Mouse (Mus musculus) monocyte, adult 5-6 weeks (primary cell): ENCODE data around the gene Gatm. TPM values are rescaled to one million over a fixed set of nuclear protein-coding genes. Genes with fewer than 3 reads are reported as not detected.

Experiments
- ATAC-seq: fragments of 153-309, 156-312 bp; replicated peaks from 2 replicates; pipeline ENCODE4 v1.8.0; 2017; ENCODE audit warnings: mild to moderate bottlenecking; ENCODE audit not compliant: low TSS enrichment, insufficient number of reproducible peaks, severe bottlenecking, poor library complexity, low FRiP score
- total RNA-seq: library from RNA; stranded (forward); fragments of 200-1000, 200-491, 200-594 nt; gene quantifications from 3 replicates; pipeline ENCODE4 v1.2.3, GENCODE M21; 2017

Gatm gene
- total RNA-seq: 0.75 to 0.97 TPM (median 0.95 TPM) in 3 replicates

DNA sequence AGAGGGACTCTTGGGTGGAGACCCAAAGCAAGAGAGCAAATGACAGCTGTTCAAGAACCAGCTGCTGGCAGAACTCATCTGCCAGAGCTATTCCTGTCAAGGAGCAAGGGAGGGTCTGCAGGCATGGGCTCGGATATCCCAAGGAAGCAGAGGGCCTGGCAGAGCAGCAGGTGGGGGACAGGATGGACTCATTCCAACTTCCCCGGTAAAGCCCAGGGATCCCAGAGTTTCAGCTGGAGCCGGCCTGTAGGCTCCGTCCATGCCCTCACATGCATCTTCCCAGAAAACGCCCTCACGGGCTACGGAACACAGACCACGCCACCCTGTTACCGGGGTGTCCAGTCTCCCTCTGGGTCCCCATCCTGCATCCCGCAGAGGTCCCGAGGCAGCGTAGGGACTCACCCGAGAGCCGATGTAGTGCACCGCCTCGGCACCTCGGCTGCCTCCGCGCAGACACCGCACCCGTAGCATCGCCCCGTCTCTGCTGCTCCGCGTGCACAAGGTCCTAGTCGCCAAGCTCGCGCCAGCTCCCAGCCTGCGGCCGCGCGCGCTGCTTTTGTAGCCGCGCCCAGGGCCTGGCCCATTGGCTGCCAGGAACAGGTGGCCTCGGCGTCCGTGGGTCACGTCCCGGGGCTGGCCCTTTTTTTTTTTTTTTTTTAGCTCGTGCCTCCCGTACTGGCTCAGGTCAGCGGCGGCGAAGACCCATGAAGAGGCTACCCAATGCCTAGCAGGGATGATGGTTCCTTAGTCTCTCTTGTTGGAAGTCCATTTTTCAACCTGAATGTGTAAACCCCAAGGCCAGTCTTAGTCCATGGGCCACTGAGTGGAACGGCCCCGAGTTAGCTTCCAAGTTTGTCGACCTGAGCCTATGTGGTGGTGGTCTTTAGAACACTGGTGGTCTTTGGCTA, at the start of gene Gatm:
Gatm (minus strand) TSS at position 558 of the 908 bp plus-strand sequence.
- ATAC-seq: peak; percentile 80

DNA sequence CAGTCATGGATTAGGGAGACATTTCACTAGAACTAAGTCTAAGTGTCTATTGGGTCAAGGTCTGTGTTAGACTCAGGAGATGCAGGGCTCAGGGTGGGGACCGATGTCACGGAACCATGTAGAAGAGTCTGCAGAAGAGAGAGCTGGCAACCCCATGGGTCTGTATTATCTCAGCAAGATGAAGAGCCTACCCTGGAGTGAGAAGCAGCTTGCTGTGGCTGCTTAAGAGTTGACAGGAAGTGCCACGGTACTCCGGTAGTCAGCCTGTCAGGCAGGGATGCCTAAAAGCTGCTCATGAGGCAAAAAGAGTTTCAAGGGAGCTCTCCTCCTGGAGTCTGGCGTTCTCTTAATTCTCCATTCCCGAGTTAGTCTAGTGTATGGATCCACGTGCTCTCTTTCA, 48.7 kb upstream of the Gatm start:
- no peak for ATAC-seq

DNA sequence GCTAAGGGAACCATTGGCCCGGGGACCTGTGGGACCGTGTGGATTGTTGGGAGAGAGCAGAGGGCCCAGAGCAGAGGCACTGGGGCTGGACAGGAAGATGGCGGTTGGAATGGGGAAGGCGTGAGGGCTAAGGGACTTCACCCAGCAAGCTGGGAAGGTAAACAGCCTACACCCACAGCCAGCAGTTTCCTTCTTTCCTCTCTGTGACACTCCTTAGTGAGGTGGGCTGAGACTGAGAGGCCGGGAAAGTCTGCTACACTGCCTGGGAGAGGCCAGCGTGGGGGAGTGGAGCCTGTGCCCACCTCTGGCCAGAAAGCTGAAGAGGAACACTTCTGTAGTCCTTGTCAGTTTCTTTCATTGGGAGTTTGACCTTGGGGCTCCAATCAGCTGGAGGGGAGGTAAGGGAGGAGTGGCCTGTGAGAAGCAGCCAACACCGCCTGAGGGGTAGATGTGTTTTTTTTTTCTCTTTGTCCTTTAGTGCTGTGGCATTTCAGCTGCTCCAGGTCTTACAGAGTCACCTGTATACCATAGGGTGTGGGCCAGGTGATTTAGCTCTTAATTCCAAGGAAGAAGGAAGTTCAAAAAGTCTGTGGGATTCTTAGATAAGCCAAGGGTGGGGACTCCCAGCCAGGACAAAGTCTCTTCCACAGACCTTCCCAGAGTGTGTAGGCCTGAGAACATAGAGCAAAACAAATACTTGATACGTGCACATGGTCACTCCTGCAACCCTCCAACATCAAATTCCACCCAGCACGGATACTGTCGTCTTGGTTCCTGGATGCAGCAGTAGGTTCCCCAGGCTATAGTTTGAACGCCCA, 46.8 kb upstream of the Gatm start:
- ATAC-seq: no peak

DNA sequence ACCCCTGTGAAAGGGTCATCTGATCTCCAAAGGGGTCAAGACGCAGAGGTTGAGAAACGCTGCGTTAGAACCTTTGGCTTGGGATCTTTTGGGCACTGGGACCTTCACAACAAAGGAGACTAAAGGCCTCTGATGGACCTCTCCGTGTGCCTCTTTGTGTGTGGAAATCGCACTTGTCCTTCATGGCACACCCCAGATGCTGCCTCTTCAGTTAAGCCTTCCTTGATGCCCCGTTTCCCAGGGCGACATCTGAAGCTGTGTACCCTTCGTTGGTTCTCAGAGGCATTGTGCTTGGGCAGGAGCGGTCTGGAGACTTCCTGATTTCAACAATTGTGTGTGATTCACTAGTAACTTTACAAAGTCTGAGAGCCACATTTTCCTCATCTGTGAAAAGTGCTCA, 45.7 kb upstream of the Gatm start:
- ATAC-seq: no peak

DNA sequence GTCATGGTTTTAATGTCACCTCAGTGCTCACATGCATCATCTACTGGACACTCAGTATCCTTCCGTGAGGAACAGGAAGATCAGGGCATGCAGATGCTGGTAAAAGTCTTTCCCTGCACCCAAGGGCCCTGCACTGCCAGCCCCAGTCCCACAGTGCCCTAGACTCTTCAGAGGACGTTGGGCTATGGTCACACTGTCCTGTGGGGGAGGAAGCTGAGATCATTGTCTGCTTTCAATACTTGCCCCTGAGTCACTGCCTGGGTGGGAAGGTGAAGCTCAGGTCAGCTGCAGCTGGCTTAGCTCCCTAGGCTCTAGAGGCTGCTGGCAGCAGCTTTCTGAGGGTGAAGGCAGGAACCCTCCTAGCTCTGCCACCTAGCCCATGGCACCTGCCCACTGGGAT, 44.9 kb upstream of the Gatm start:
- ATAC-seq: no peak

DNA sequence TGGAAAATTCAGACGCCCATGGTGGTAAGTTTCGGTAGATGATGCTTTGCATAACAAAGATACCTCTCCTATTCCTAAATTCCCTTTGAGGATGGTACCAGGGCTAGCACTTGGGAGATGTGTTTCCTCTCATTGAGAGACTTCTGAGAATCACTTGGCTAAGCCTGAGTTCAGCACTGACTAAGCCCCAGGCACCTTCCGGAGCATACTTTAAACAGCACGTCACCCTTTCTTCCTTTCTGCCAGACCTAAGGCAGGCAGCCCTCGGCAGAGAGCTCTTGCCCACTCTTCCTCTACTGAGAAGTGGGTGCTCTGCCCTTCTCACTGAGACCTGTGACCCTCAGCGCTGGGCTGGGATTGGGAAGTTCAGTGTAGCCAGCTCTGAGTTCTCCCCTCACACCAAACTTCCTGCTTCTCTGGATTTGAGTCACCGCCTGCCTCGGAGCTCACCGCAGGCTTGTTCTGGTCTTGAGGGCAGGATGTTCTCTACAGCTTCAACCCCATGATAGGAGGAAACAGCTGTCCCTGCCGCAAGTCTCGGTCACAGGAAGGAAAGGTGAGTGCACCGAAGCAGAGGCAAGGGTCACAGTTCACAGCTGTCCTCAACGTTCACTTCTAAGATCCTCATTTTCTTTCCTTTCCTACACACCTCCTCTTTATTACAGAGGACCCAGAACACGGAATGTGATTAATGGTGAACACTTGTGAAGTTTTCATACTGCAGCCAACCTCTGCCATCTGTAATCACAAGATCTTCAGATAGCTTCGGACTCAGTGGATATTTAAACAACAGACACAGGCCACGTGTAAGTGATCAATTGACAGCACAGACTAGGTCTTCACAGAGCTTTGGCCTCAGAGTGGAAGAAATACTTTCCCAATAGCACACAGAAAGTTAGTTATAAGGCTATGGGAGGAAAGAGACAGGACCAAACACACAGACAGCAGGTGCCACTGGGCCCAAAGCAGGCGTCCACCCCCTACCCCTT, 41.3 kb upstream of the Gatm start:
- peak; percentile 79 for ATAC-seq

DNA sequence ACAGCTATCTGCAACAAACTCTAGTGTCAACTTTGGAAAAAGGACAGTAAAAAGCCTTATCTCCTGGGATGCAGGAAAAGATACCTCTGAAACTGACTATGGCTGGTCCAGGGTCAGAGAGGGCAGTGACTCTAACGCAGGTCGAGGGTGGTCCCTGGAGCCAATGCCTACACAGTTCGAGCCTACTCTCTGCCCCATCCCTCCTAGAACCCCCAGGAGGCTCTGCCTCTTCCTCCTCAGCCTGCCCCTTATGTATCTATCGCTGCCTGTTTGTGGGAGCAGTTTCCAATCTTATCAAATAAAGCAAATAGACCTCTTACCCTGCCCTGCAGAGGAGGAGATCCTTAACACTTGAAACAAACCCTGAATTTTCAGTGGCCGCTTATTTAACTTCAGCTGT, 27.6 kb upstream of the Gatm start:
- ATAC-seq: no peak

DNA sequence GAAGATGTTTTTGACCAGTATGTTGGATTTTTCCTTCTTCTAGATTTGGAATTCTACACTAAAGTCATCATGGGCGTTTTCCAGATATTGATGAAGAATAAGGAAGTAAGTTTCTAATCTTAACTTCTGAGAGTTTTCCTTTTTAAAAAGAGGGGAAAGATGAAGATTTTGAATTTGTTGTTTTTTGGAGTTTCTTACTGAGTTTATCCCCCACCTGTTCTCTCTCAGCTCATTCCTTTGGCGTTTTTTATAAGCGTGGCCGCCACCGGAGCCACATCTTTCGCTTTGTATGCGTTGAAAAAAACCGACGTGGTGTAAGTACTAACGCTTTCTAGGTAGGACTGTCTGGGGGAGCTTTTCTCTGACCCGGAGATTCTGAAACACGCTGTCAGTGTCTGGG, 26.9 kb upstream of the Gatm start:
- no peak for ATAC-seq

DNA sequence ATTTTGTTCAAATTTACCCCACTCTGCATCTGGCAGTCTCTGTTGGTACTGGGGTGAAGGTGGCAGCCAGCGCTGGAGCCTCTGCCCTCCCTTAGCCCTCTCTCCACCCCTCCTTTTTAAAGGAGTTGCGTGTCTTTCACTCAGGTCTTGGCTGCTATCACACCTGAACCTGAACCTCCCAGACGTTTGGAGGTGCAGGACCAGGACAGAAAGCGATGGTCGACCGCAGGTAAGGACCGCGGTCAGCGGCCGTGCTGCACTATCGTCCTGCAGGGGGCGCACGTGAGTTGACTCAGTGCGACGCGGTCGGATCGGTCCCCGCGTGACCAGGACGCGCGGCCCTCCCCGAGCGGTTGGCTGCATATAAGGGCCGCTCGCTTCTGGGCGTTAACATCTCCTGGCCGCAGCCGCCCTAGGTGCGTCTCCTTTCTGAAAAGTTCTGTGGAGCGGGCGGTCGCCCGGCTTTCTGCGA, 26.5 kb upstream of the Gatm start:
- ATAC-seq: peak; percentile 89

DNA sequence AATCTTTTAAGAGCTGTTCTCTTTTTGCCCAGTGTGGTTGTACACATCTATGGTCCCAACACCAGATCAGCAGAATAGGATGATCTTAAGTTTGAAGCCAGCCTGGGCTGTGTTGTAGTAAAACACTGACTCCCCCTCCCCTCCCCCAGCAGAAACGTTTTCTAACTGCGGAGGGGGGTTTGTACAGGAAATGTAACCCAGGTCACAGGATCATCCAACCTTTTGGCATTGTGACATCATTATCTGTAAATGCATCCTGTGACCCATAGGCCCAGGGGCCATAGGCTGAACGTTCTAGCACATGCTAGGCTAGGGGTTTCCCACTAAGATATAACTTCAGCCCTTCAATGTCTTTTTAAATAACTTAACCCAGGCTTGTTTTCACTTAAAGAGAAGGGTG, 25.6 kb upstream of the Gatm start, which contains the start of gene AA467197:
AA467197 (plus strand) TSS at position 301 of the 400 bp plus-strand sequence.
- ATAC-seq: no peak

DNA sequence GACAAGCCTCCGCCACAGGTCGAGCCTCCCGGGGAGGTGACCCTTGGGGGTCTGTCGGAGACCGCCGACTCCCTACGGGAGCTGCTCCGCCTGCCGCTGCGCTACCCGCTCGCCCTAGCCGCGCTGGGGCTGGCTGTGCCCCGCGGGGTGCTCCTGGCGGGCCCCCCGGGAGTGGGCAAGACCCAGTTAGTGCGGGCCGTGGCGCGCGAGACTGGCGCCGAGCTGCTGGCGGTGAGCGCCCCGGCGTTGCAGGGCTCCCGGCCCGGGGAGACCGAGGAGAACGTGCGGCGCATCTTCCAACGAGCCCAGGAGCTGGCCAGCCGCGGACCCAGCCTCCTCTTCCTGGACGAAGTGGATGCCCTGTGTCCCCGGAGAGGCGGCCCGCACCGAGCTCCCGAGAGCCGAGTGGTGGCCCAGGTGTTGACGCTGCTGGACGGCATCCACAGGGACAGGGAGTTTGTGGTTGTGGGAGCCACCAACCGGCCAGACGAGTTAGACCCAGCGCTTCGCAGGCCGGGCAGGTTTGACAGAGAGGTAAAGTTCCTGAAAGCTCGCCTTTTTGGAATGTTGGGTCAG, 20.2 kb upstream of the Gatm start:
- ATAC-seq: no peak

DNA sequence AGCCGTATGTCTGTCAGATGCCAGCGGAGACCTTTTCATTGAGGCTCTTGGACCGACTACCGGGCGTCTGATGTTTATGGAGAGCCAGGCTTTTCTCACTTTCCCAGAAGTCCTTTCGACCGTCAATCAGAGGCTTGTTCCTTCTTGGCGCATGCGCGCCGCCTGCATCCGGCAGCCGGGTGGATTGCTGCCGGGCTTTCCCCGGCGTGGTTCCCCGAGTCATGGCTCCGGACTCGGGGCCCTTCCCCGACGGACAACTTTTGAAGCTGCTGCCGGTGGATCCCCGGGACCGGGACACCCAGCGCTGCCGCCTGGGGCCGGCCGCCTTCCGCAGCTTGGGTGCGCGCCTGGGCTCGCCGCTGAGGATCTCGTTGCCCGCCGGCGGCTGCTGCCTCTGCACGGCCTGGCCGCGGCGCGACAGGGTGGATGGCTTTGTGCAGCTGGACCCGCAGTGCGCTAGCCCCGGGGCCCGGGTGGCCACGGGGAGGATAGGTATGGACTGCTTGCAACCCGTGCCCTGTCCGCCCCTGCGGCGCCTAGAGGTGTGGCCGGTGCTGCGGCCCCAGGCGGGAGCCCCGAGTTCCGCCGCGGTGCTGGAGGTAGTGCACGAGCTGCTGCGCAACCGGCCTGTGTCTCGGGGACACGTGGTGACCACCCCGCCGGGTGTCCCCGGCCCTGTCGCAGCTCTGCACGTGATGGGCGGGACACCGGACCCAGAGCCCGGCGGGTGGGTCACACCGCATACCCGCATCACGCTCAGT, 19.5 kb upstream of the Gatm start:
- peak; percentile 85 for ATAC-seq

DNA sequence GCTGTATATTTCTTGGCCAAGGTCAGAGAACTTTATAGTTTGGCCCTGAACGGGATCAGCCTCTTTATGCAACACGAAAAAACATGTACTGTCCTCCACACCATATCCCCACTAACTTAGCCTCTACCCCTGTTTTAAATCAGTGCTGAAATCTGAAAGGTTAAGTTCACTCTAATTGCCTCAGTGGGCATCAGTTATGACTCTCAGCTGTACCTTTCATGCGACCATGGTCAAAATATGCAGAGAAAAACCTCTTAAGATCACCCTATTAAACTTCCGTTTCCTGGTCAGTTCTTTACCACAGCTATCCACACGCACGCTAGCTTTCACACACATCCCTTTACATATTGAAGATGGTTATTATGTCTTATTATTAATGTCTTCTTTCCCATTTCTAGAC, 18.8 kb upstream of the Gatm start:
- no peak for ATAC-seq

DNA sequence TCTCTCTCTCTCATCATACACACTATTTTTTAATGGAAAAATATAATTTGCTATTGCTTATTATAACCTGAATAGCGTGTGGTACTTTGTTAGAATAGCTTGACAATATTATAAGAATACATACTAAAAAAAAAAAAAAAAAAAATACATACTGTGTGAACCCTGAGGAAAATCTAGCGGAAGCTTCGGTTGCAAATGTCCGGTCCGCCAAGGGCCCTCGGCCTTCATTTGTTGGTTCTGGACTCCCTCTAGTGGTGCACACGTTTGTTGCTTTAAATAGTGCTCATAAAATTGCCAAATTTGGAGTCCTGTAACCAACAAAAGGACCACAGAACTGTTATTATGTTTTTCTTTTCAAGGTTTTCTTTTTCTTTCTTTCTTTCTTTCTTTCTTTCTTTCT, 17.9 kb upstream of the Gatm start:
- peak; percentile 60 for ATAC-seq

DNA sequence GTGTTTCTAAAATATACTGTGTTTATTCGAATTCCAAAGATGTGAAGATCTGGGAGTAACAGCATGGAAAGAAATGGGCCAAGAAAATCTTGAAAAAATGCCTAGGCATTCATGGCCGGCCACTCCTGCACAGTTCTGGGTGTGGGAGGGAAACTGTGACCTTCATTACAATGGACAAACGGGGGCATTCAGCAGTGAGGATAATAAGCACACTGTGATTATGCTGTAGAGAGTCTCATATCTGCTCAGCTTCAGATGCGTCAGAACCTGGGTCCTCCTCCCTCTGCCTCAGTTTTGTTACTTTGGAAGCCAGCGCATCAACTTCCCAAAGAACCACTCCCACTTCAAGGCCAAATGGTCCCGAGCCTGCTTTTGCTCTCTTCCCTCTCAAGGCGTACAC, 14.8 kb upstream of the Gatm start:
- ATAC-seq: no peak

DNA sequence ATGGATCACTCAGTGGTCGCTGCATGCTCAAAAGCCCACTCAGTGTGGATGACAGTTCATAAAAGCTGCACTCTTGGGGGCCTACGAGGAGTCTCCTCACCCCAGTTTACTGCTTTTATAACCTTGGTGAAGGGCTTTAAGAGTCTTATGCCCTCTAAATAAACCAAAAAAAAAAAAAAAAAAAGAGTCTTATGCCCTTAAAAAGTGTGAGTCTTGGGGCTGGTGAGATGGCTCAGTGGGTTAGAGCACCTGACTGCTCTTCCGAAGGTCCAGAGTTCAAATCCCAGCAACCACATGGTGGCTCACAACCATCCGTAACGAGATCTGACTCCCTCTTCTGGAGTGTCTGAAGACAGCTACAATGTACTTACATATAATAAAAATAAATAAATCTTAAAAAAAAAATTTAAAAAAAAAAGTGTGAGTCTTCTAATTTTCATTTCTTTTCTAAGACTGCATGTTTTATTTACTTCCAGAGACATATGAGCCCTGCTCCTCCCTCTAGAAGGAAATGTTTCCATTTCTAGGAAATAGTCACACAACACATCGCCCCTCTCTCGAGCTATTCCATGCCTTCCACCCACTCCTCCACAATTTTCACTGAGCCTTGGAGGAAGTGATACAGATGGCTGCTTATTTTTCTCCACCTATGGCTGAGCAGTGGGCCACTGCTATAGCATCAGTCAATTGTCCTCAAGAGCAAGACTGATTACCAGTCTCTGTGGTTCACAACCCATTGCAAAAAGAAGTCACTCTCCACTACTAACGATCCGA, 10.4 kb upstream of the Gatm start:
- ATAC-seq: no peak

DNA sequence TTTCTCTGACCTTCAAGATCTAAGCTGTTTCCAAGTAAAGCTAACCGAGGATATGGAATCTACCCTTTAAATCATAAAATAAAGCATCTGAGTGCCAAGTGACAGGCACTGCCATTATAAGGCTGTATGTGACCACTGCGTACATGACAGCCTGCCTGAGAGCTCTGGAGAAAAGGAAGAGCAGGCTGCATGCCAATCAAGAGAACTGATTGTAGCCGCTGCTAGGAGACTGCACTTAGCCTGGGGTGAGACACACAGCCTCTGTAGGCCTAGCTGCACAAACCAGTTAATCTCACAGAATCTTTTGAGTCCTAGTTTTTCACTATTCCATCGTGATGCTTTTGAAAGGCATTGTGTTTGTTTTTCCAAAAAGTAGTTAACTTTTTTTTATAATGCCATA, 7.6 kb upstream of the Gatm start:
- ATAC-seq: no peak
